Comparison of ENCODE assay signal across 20 mouse cellular contexts in the genomic region with DNA sequence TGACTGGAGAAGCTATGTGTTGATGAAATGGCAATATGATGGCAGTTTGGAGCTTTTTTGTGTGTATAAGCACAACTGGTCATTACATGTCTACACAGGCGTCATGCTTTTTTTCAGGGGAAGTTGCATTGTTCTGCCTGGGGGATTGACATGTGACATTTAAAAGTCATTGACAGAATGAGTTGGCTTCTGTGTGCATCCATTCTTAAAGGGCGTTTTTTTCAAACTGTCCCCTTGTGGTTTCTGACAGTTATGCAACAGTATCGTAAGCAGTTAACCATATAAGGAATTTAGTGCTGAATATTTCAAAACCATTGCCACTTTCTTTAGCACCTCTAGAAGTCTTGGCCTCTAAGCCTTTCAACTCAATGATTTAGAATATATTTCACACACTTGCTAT.
"Had no signal": no experiment of that assay in that cellular context is flagged by ENCODE, and none has a peak within 500 bp of the region (broad histone marks: within the 10 kb centered on the region; RNA-seq: fewer than 3 reads in every experiment).

No protein-coding gene starts in this region.

- H3K27ac ChIP-seq: liver, embryonic 15.5 days; lung, embryonic 15.5 days; macrophage; midbrain, embryonic 13.5 days; midbrain, embryonic 15.5 days; neural tube, embryonic 12.5 days had no signal

- H3K9ac ChIP-seq: liver, embryonic 15.5 days; liver, postnatal 0 days; lung, embryonic 15.5 days; midbrain, embryonic 13.5 days; midbrain, embryonic 15.5 days; neural tube, embryonic 12.5 days had no signal

- H3K36me3 ChIP-seq: liver, embryonic 15.5 days; lung, embryonic 15.5 days; midbrain, embryonic 13.5 days; midbrain, embryonic 15.5 days; neural tube, embryonic 12.5 days had no signal

- DNase-seq: liver, postnatal 0 days; lung, adult 2 months; lung, postnatal 14 days; lung, postnatal 36 days; right cerebral cortex, adult 18-20 months; right cerebral cortex, postnatal 25 days; right cerebral cortex, postnatal 4 days; spleen, adult 18-20 months; thymus, adult 18-20 months; thymus, postnatal 14 days; thymus, postnatal 36 days had no signal

- H3K4me2 ChIP-seq: liver, embryonic 15.5 days; lung, embryonic 15.5 days; midbrain, embryonic 11.5 days; midbrain, embryonic 13.5 days; midbrain, embryonic 15.5 days; neural tube, embryonic 12.5 days had no signal

- ATAC-seq: liver, postnatal 0 days; lung, postnatal 0 days; midbrain, embryonic 13.5 days; midbrain, embryonic 15.5 days had no signal

- H3K4me3 ChIP-seq: liver, embryonic 15.5 days; lung, embryonic 15.5 days; megakaryocyte, embryonic 14.5 days; midbrain, embryonic 13.5 days; midbrain, embryonic 15.5 days; neural tube, embryonic 12.5 days had no signal

- H3K27me3 ChIP-seq: liver, embryonic 15.5 days; lung, embryonic 15.5 days; megakaryocyte, embryonic 14.5 days; midbrain, embryonic 13.5 days; midbrain, embryonic 15.5 days; neural tube, embryonic 12.5 days had no signal

- H3K4me1 ChIP-seq: liver, embryonic 15.5 days; lung, embryonic 15.5 days; megakaryocyte, embryonic 14.5 days; midbrain, embryonic 13.5 days; neural tube, embryonic 12.5 days had no signal

- H3K9me3 ChIP-seq: lung, embryonic 15.5 days; midbrain, embryonic 13.5 days; midbrain, embryonic 15.5 days; neural tube, embryonic 12.5 days had no signal
